9 mouse cellular contexts compared by ENCODE assay signal in genomic region chr6:145793109-145793593, GRCm38 (mm10). TPM values are rescaled to one million over a fixed set of nuclear protein-coding genes. Genes with fewer than 3 reads are reported as not detected.
DNase-seq lines count a peak whose midpoint lies in the region; ATAC-seq lines count a peak whose summit lies in the region.
"Had no signal": no experiment of that assay in that cellular context is flagged by ENCODE, and none has a peak within 500 bp of the region (broad histone marks: within the 10 kb centered on the region; RNA-seq: fewer than 3 reads in every experiment).

No protein-coding gene starts in this region.

- no peaks in the 10 kb centered on the region for H3K27me3 ChIP-seq in limb, embryonic 11.5 days (ENCODE audit: control insufficient read depth, insufficient read depth, low read length)
- H3K27me3 ChIP-seq: hindbrain, embryonic 15.5 days had no signal

- no peak for ATAC-seq in limb, embryonic 11.5 days (ENCODE audit: insufficient number of reproducible peaks, low FRiP score, low TSS enrichment, low read depth)
- ATAC-seq in monocyte, adult 5-6 weeks (replicated peaks; ENCODE audit: insufficient number of reproducible peaks, low FRiP score, low TSS enrichment, poor library complexity, severe bottlenecking): peak; percentile 32

- H3K4me2 ChIP-seq in limb, embryonic 11.5 days (ENCODE audit: low read depth, severe bottlenecking): no peak overlapping the region
- H3K4me2 ChIP-seq: hindbrain, embryonic 15.5 days had no signal

- H3K4me3 ChIP-seq in limb, embryonic 11.5 days (ENCODE audit: low read depth, low read length): no peak overlapping the region
- H3K4me3 ChIP-seq: hindbrain, embryonic 15.5 days had no signal

- H3K9me3 ChIP-seq in limb, embryonic 11.5 days (ENCODE audit: control insufficient read depth, low read length): no peaks in the 10 kb centered on the region
- H3K9me3 ChIP-seq: hindbrain, embryonic 15.5 days had no signal

- no peaks in the 10 kb centered on the region for H3K4me1 ChIP-seq in limb, embryonic 11.5 days (ENCODE audit: control insufficient read depth, insufficient read depth, low read length)

- WGBS in limb, embryonic 11.5 days: 17% methylated on average over 4 of the region's 4 CpGs

- H3K27ac ChIP-seq in limb, embryonic 11.5 days (replicated peaks; ENCODE audit: low read depth, low read length): no peak overlapping the region
- H3K27ac ChIP-seq: hindbrain, embryonic 15.5 days had no signal

- DNase-seq in B cell, adult 2 months: peak; percentile 57 to 60
- peak; percentile 69 for DNase-seq in ES-CJ7 (ENCODE audit: low read depth, low spot score)
- DNase-seq in cerebellum, postnatal 14 days: peak; percentile 75 to 76
- peak; percentile 66 to 83 for DNase-seq in heart, adult 18-20 months
- peak; percentile 59 for DNase-seq in kidney, adult 18-20 months
- DNase-seq in limb, embryonic 11.5 days (ENCODE audit: low spot score): peak; percentile 63
- DNase-seq in ovary, postnatal 36 days (ENCODE audit: low spot score): no peak

- no peaks in the 10 kb centered on the region for H3K36me3 ChIP-seq in limb, embryonic 11.5 days (ENCODE audit: control insufficient read depth, insufficient read depth, low read length)
- H3K36me3 ChIP-seq: hindbrain, embryonic 15.5 days had no signal

- H3K9ac ChIP-seq in limb, embryonic 11.5 days (ENCODE audit: low read length): no peak overlapping the region
- H3K9ac ChIP-seq: hindbrain, embryonic 15.5 days had no signal

RNA-seq across cellular contexts. Expression of gene Rassf8, which starts 46.6 kb away (rescaled TPM):
- 10 to 100 TPM; 48.4 to 55.5 TPM for total RNA-seq in heart, adult 18-20 months (2021)
- 8.0 and 10.3 TPM in 2 replicates for polyA plus RNA-seq in limb, embryonic 11.5 days (2014; fragmentation: Nextera tagmentation; extraction: Ambion mirVana)
- total RNA-seq in monocyte, adult 5-6 weeks (2017): 2.3 to 12.3 TPM (median 8.3 TPM) in 3 replicates
